Mouse (Mus musculus) liver, embryonic 14.5 days (tissue): ENCODE results near the gene Krt35. TPM values are rescaled to one million over a fixed set of nuclear protein-coding genes. Genes with fewer than 3 reads are reported as not detected.

Experiments used
- ATAC-seq: fragments of 200-750 bp; cut with Nextera tagmentation; 2 replicates; pipeline ENCODE4 v1.8.0; 2017; ENCODE audit warnings: moderate number of reproducible peaks, mild to moderate bottlenecking, moderate library complexity; ENCODE audit not compliant: insufficient read depth
- DNase-seq, 3 experiments: peaks; one replicate each; pipeline ENCODE4 v3.0.0-alpha.2; 2012 to 2013; ENCODE audit warnings: low read depth in 3 of 3, low spot score in 3 of 3
- H3K27ac ChIP-seq: fragments of 300-500 bp; sonication (generic); 2 replicates; pipeline ENCODE4 v1.5.1; 2014; ENCODE audit warnings: moderate library complexity, mild to moderate bottlenecking, control low read depth, inconsistent platforms
- H3K27me3 ChIP-seq: fragments of 300-500 bp; sonication (generic); 2 replicates; pipeline ENCODE4 v1.6.1; 2014; ENCODE audit warnings: mild to moderate bottlenecking, low read length, moderate library complexity; ENCODE audit not compliant: control insufficient read depth, insufficient read depth
- H3K36me3 ChIP-seq: fragments of 300-500 bp; sonication (generic); replicated peaks from 2 replicates; pipeline ENCODE4 v1.6.1; 2014; ENCODE audit warnings: low read depth; ENCODE audit not compliant: control insufficient read depth, insufficient read depth
- H3K4me1 ChIP-seq, 2 experiments: fragments of 200-500 bp in 1 of 2; fragments of 300-500 bp in 1 of 2; sonication (generic) in 1 of 2; replicated peaks; 2 replicates each; pipeline ENCODE4 v1.6.1; 2012 to 2014; ENCODE audit warnings: antibody characterized with exemption in 1 of 2, inconsistent platforms in 1 of 2, low read length in 1 of 2; ENCODE audit not compliant: control insufficient read depth in 2 of 2, insufficient read depth in 2 of 2
- H3K4me2 ChIP-seq: fragments of 300-500 bp; sonication (generic); 2 replicates; pipeline ENCODE4 v1.6.1; 2014; ENCODE audit warnings: low read depth, mild to moderate bottlenecking, control low read depth, moderate library complexity
- H3K4me3 ChIP-seq, 2 experiments: fragments of 200-500 bp in 1 of 2; fragments of 300-500 bp in 1 of 2; sonication (generic) in 1 of 2; 2 replicates each; pipeline ENCODE4 v1.5.1; 2012 to 2014; ENCODE audit warnings: low read depth in 2 of 2, low read length in 2 of 2, mild to moderate bottlenecking in 2 of 2, control low read depth in 1 of 2, inconsistent platforms in 1 of 2, moderate library complexity in 1 of 2; ENCODE audit not compliant: insufficient read depth in 1 of 2
- H3K9ac ChIP-seq: fragments of 300-500 bp; sonication (generic); replicated peaks from 2 replicates; pipeline ENCODE4 v1.6.1; 2014; ENCODE audit warnings: mild to moderate bottlenecking, control low read depth, moderate library complexity
- H3K9me3 ChIP-seq: fragments of 300-500 bp; sonication (generic); 2 replicates; pipeline ENCODE4 v1.6.1; 2016; ENCODE audit warnings: low read length, mixed read lengths; ENCODE audit not compliant: control insufficient read depth
- CTCF ChIP-seq: IDR thresholded peaks from 2 replicates; pipeline ENCODE4 v1.5.1; 2016; ENCODE audit warnings: antibody characterized with exemption, low read depth, control low read depth
- EP300 ChIP-seq: IDR thresholded peaks from 2 replicates; pipeline ENCODE4 v1.6.1; 2016; ENCODE audit warnings: antibody characterized with exemption, low read depth
- WGBS: fragments of 180-500 bp; shearing (Covaris S2); extraction: QIAGEN DNeasy Blood & Tissue Kit; methylation state at CpG from one replicate; pipeline ENCODE4 v1.1.7; 2014; ENCODE audit not compliant: insufficient replicate concordance; 5-methylcytosine and 5-hydroxymethylcytosine counted together
- polyA plus RNA-seq, 2 experiments: library from polyadenylated mRNA; depleted of rRNA in 1 of 2; stranded (reverse) in 1 of 2; unstranded in 1 of 2; fragments of >200 nt; fragmentation: Nextera tagmentation in 1 of 2; extraction: Ambion mirVana in 1 of 2; gene quantifications; 2 replicates each; pipeline versions ENCODE4 v1.2.1 to v1.2.3; 2012 to 2014

Krt35 gene
- polyA plus RNA-seq, 2 experiments: not detected

GRCm38 (mm10) chr11:100137693-100138092, 41.7 kb upstream of the Krt35 start:
- 48% methylated on average over 5 of the region's 5 CpGs for WGBS
- DNase-seq: no peak
- Histone ChIP-seq H3K27me3 (no peaks in the 10 kb centered on the region), H3K36me3 (no peaks in the 10 kb centered on the region), H3K9ac (no peak overlapping the region), H3K27ac (no peak overlapping the region), H3K4me2 (no peak overlapping the region), H3K9me3 (no peaks in the 10 kb centered on the region), H3K4me3 (no peak overlapping the region), H3K4me1 (no peaks in the 10 kb centered on the region)
- TF ChIP-seq CTCF: no peak
- no peak for TF ChIP-seq EP300
- ATAC-seq: no peak

GRCm38 (mm10) chr11:100136559-100136958, 40.5 kb upstream of the Krt35 start:
- no peak for DNase-seq
- no peak overlapping the region for H3K9ac ChIP-seq
- H3K9me3 ChIP-seq: no peaks in the 10 kb centered on the region
- H3K36me3 ChIP-seq: no peaks in the 10 kb centered on the region
- no peak overlapping the region for H3K4me3 ChIP-seq
- no peak for ATAC-seq
- 13% methylated on average over 5 of the region's 5 CpGs for WGBS
- H3K4me1 ChIP-seq: no peaks in the 10 kb centered on the region
- H3K27me3 ChIP-seq: no peaks in the 10 kb centered on the region
- no peak overlapping the region for H3K27ac ChIP-seq
- no peak for TF ChIP-seq CTCF
- TF ChIP-seq EP300: no peak
- no peak overlapping the region for H3K4me2 ChIP-seq

- Histone ChIP-seq H3K4me1 (no peaks in the 10 kb centered on the region), H3K4me2 (no peak within 1 kb of the TSS), H3K4me3 (no peak within 1 kb of the TSS), H3K27ac (no peak within 1 kb of the TSS), H3K27me3 (no peaks in the 10 kb centered on the region), H3K9ac (no peak within 1 kb of the TSS), H3K36me3 (no peaks in the 10 kb centered on the region), H3K9me3 (no peaks in the 10 kb centered on the region)
- TF ChIP-seq EP300 (no peak), CTCF (no peak)
- no peak for DNase-seq
- no peak for ATAC-seq
- 55% methylated on average over 7 of the region's 7 CpGs for WGBS
Observed at GRCm38 (mm10) chr11:100135731-100136130, 39.7 kb upstream of the Krt35 start, which contains the start of gene Krt15. Gene Krt15, minus strand, starts transcription at chr11:100135928.

- no peak for TF ChIP-seq CTCF
- no peak for TF ChIP-seq EP300
- WGBS: 60% methylated on average over 7 of the region's 7 CpGs
- ATAC-seq: no peak
Observed at GRCm38 (mm10) chr11:100124901-100125300, 28.9 kb upstream of the Krt35 start.

GRCm38 (mm10) chr11:100121466-100121865, 25.4 kb upstream of the Krt35 start, which contains the start of gene Krt13:
Gene Krt13, minus strand, starts transcription at chr11:100121566.
- whole genome bisulfite sequencing: 46% methylated on average over 3 of the region's 3 CpGs
- no peak for ATAC-seq
- H3K36me3 ChIP-seq: no peaks in the 10 kb centered on the region

More at GRCm38 (mm10) chr11:100124901-100125300, 28.9 kb upstream of the Krt35 start:
- Histone ChIP-seq H3K27me3 (no peaks in the 10 kb centered on the region), H3K9me3 (no peaks in the 10 kb centered on the region), H3K36me3 (no peaks in the 10 kb centered on the region), H3K4me1 (no peaks in the 10 kb centered on the region), H3K27ac (no peak overlapping the region), H3K4me2 (no peak overlapping the region), H3K9ac (no peak overlapping the region), H3K4me3 (no peak overlapping the region)
- no peak for DNase-seq

More at GRCm38 (mm10) chr11:100121466-100121865, 25.4 kb upstream of the Krt35 start, which contains the start of gene Krt13:
- H3K4me2 ChIP-seq: no peak within 1 kb of the TSS
- TF ChIP-seq EP300 (no peak), CTCF (no peak)
- no peaks in the 10 kb centered on the region for H3K9me3 ChIP-seq
- H3K4me1 ChIP-seq: no peaks in the 10 kb centered on the region
- H3K27me3 ChIP-seq: no peaks in the 10 kb centered on the region
- H3K27ac ChIP-seq: no peak within 1 kb of the TSS
- H3K4me3 ChIP-seq: no peak within 1 kb of the TSS
- no peak within 1 kb of the TSS for H3K9ac ChIP-seq
- DNase-seq: no peak
